Mouse (Mus musculus) embryo, embryonic 11.5 days (tissue): ENCODE data around the gene Fryl.

Experiments
- DNase-seq: peaks from one replicate; pipeline ENCODE4 v3.0.0-alpha.2; 2012; ENCODE audit warnings: low read depth, low spot score

Gene Fryl

GRCm38 (mm10) chr5:73257096-73257495 lies 677 bp upstream of the Fryl start:
- no peak for DNase-seq

- DNase-seq = peak; percentile 45
Measured at GRCm38 (mm10) chr5:73255321-73256251, 833 bp downstream of the Fryl start.

DNA sequence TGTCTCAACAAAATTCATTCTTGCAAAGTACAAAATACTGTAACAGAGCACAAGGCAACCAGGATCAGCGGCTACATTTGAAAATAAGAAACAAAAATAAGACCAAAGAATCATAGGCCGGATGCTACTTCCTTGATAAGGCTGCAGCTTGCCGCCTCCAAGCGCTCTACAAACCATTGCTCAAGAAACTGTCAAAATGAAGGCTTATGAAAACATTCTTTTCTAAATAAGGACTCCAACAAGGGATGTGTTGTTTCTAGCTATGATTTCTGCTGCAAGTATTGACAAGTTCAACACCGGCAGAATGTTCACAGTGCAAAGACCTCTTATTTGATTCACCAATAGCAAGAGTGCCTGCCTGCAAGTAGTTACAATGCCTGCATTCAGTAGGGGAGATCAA lies 1.8 kb downstream of the Fryl start:
- DNase-seq = no peak

DNA sequence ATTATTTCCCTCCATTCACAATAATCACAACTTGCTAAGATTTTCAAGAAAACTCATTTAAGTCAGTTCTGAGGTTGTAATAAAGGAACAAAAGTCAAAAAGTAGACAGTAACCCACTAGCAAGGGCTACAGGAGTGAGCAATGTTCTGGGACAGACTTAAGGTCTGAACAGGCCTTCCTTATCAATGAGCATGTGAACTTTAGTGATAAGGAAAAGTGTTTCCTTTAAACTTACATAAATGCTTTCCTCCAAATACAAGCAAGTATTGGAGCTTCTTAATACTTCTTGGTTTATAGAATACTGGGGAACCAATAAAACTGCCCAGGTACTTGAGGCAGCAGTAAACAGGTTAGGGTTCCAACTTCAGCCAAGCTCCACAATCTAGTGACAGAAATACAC lies 3.7 kb downstream of the Fryl start:
- DNase-seq = no peak

GRCm38 (mm10) chr5:73249341-73249740 lies 7.1 kb downstream of the Fryl start:
- DNase-seq = no peak

- DNase-seq = no peak
Measured at GRCm38 (mm10) chr5:73248211-73248610, 8.2 kb downstream of the Fryl start.

DNA sequence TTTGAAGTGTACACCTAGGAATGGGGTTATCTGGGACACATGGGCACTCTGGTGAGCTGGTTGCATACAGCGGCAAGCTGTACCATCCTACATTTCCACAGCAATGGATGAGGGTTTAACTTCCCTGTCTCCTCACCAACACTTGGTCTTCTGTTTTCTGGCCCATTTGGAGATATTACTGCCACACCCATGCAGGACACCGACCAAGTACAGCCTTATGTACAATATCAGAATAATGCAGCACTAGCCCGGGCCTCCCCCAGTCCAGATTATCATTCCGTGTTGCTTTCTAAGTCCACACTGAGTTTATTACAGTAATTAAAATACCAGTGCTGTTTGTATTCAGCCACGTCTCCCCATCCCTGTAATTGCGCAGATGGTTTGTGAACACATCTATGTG lies 10.0 kb downstream of the Fryl start:
- no peak for DNase-seq

DNA sequence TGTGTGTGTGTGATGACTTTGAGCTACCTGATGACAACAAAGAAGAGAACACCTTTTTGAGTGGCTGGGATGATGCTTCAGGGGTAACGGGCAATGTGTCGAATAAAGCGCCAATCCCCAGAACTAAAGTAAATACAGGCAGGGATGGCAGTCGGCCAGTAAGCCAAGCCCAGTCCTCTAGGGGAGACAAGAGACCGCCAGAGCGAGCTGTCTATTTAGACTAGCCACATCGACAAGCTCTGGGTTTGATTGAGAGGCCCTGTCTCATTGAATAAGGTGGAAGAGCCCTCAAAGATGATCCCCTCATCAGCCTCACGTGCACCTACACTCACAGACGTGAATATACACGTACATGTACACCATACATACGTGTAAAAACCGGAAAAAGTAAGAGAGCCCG lies 12.0 kb downstream of the Fryl start:
- DNase-seq = no peak

- DNase-seq = no peak
Measured at GRCm38 (mm10) chr5:73241966-73242365, 14.5 kb downstream of the Fryl start.

- DNase-seq = no peak
Measured at GRCm38 (mm10) chr5:73241332-73241731, 15.1 kb downstream of the Fryl start.

GRCm38 (mm10) chr5:73240391-73240790 lies 16.0 kb downstream of the Fryl start:
- no peak for DNase-seq

GRCm38 (mm10) chr5:73236894-73237334 lies 19.5 kb downstream of the Fryl start:
- DNase-seq = no peak

DNA sequence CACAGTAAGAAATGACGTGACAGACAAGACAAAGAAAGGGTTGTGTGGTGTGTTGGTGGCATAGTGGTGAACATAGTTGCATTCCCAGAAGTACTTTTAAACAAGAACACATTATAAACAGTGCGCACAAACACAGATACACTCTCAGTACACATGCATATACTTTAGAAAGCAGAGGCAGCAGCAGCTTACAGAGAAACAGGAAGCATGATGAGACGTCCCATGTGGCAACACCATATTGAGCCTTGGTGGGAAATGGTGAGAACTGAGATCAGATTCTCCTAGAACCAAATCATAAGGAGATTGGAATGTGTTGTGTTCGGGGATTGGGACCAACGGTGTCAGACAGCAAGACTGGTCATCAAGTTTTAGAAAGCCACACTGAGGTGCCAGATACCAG lies 21.2 kb downstream of the Fryl start:
- no peak for DNase-seq

DNA sequence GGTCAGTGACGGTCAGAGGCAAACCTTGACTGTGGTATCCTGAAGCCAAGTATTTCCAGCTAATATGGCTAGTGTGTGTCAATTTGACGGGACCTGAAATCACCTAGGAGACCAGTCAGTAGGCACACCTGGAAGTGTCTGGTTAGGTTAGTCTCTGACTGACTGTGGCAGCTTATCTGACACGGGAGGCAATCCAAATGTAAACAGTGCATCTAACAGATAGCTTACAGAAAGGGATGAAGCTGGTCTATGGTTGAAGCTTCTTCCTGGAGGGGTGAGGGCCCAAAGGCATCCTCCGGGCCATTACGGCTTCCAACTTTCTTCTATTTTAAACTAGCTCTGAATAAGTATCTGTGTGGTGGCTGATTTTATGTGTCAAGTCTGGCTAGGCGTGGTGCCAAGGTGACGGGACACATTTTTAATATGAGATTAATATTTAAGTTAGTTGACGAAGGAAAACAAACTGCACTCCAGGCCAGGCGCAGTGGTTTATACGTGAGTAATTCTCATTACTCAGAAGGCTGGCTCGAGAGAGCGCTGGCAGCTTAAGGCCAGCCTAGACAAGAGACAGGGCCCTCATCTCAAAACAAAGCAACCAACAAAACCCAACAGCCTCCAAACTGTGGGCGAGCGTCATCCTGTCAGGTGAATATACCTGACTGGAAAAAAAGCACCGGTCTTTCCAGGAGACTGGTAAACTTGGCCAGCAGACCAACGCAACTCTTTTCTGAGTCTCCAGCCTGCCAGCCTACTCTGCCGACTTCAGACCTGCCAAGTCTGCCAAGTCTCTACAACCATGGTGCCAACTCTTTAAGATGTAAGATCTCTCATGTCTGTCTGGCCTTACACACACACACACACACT lies 23.2 kb downstream of the Fryl start:
- no peak for DNase-seq

DNA sequence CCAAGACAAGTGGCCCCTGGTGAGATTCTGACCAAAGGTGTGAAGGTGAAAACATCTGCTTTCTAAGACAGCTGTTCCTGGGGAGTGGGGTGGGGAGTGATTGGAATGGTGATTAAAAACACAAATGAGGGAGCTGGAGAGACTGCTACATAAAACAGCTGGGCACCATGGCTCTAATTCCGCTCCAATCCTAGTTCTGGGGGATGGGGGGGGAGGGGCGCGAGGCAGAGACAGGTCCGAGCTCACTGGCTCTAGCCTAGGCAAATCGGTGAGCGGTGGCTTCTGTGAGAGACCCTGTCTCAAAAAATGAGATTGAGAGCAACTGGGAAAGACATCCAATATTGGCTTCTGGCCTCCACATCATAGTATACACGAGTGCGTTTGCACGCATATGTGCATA lies 24.2 kb downstream of the Fryl start:
- DNase-seq = no peak

DNA sequence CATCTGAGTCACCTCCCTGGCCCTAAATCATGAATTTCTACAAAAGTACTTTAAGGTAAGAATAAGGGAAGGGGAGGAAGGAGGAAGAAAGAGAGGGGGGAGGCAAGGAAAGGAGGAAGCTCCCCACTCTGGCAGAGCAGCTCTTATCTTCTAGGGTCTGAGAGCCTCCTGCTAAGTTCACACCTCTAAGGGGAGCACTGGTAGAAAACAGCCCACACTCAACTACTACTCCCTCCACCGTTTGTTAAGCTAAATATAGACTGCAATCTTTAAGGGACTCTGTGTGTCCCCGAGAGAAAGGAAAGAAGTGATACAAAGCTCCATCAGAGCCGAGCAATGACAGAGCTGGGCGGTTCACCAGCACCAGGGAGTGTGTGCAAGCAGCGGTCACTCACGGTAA lies 24.6 kb downstream of the Fryl start:
- no peak for DNase-seq

DNA sequence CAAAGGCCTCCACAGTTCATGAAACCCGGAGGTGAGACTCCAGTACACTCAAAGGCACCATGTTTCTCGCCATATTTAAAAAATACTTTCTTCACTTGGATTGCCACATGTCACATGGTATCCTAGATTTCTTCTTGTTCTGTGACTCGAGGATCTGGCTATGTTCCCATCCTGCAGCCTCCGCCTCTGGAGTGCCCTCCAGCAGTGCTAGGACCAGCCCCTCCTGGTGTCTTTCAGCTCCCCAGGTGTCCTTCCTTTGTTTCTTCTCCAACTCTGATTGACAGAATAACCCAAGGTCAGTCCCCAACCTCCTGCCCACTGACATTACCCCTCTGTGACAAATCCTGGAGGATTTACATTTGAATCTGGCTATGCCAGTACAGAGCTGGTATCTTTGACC lies 26.2 kb downstream of the Fryl start:
- no peak for DNase-seq

DNA sequence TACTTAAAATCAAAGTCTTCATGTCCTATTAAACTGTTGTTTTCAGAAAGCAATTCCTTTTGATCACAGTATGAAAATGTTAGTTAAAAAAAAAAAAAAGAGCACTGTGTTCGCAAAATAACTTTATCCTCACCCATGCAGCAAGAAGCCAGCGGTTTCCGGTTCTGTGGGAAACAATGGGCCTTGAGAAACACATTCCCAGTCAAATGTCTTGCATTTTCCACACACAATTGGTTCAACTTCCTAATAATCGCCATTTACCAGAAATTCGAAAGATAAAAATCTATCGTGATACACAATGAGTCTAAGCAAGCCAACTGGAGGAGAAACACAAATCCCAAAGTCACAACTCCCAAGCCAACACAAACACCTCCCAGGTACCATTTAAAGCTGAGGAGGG lies 27.0 kb downstream of the Fryl start:
- DNase-seq = no peak

- DNase-seq = no peak
Measured at GRCm38 (mm10) chr5:73228291-73229049, 27.9 kb downstream of the Fryl start.

- no peak for DNase-seq
Measured at GRCm38 (mm10) chr5:73227518-73228101, 28.8 kb downstream of the Fryl start.

GRCm38 (mm10) chr5:73223065-73223464 lies 33.4 kb downstream of the Fryl start:
- no peak for DNase-seq
